ENCODE assay signal across 8 mouse cellular contexts in genomic region chr12:112516697-112517337, GRCm38 (mm10). TPM values are rescaled to one million over a fixed set of nuclear protein-coding genes. Genes with fewer than 3 reads are reported as not detected.
A peak's percentile ranks its signal among the peaks of the same experiment; 100 is the strongest.
DNase-seq lines count a peak whose midpoint lies in the region; ATAC-seq and TF ChIP-seq lines count a peak whose summit lies in the region.

Gene Tmem179, minus strand, starts transcription at chr12:112516747.

- H3K9ac ChIP-seq in intestine, embryonic 14.5 days (ENCODE audit: low read length): no peak within 1 kb of the TSS

- H3K9me3 ChIP-seq in E14TG2a.4 (ENCODE audit: low read length): no peaks in the 10 kb centered on the region
- H3K9me3 ChIP-seq in intestine, embryonic 14.5 days (ENCODE audit: control insufficient read depth, low read length): no peaks in the 10 kb centered on the region

- no peak for ATAC-seq in intestine, embryonic 14.5 days (replicated peaks; ENCODE audit: low FRiP score, low TSS enrichment, low read depth)

- H3ac ChIP-seq in myocyte (ENCODE audit: control insufficient read depth, insufficient read length): no peak within 1 kb of the TSS

- H3K4me3 ChIP-seq in E14TG2a.4 (replicated peaks; ENCODE audit: low read length): 0 out of 2 replicates have a peak within 1 kb of the TSS, but pooled peaks have one; percentile 13
- no peak within 1 kb of the TSS for H3K4me3 ChIP-seq in intestine, embryonic 14.5 days (ENCODE audit: low read depth, low read length)
- H3K4me3 ChIP-seq in myocyte: no peak within 1 kb of the TSS

- peaks cover 39% of the 10 kb centered on the region for H3K4me1 ChIP-seq in E14TG2a.4 (replicated peaks; ENCODE audit: low read depth, low read length)
- H3K4me1 ChIP-seq in intestine, embryonic 14.5 days (replicated peaks; ENCODE audit: control insufficient read depth, insufficient read depth, low read length): 0 out of 2 replicates have a peak, but pooled peaks cover 3% of the 10 kb centered on the region

- H3K4me2 ChIP-seq in intestine, embryonic 14.5 days (ENCODE audit: low read length): 0 out of 2 replicates have a peak within 1 kb of the TSS, but pooled peaks have one; percentile 18
- peak within 1 kb of the TSS; percentile 55 for H3K4me2 ChIP-seq in myocyte (ENCODE audit: low read depth)

- H3K27me3 ChIP-seq in E14TG2a.4 (ENCODE audit: insufficient read depth, low read length) (peaks cover 11% of the 10 kb centered on the region), myocyte (ENCODE audit: control insufficient read depth, insufficient read depth, insufficient read length) (no peaks in the 10 kb centered on the region)
- 0 out of 2 replicates have a peak, but pooled peaks cover 7% of the 10 kb centered on the region for H3K27me3 ChIP-seq in intestine, embryonic 14.5 days (replicated peaks; ENCODE audit: control insufficient read depth, insufficient read depth, low read length)

- peak; percentile 85 for DNase-seq in adrenal gland, adult 8-10 months
- peak; percentile 61 for DNase-seq in forelimb bud, embryonic 11.5 days (ENCODE audit: low read depth, low spot score)
- peak; percentile 61 for DNase-seq in intestine, embryonic 14.5 days (ENCODE audit: low spot score)
- DNase-seq in liver: peak; percentile 63
- DNase-seq in thymus, postnatal 0 days (ENCODE audit: low spot score): no peak
- no peak for DNase-seq in cerebellum, adult 18-20 months

- WGBS in intestine, embryonic 14.5 days: 22% methylated on average over 12 of the region's 14 CpGs

- no peak for TF ChIP-seq CTCF in E14TG2a.4 (conservative IDR thresholded peaks at IDR 0.05; ENCODE audit: low read length)

- no peaks in the 10 kb centered on the region for H3K79me2 ChIP-seq in myocyte (ENCODE audit: control insufficient read depth, insufficient read depth)

- no peak for TF ChIP-seq POLR2A in myocyte (IDR thresholded peaks at IDR 0.05; ENCODE audit: insufficient read length, low read depth)

- 0 out of 2 replicates have a peak within 1 kb of the TSS, but pooled peaks have one; percentile 16 for H3K27ac ChIP-seq in intestine, embryonic 14.5 days (ENCODE audit: low read depth)

- H3K36me3 ChIP-seq in E14TG2a.4 (ENCODE audit: insufficient read depth, low read length): no peaks in the 10 kb centered on the region
- no peaks in the 10 kb centered on the region for H3K36me3 ChIP-seq in intestine, embryonic 14.5 days (ENCODE audit: control insufficient read depth, insufficient read depth, low read length)
- H3K36me3 ChIP-seq in myocyte (ENCODE audit: control insufficient read depth, insufficient read depth): no peaks in the 10 kb centered on the region

TF ChIP-seq in myocyte, 11 proteins besides CTCF, POLR2A, EP300 and RAD21:
- TF ChIP-seq USF1 (IDR thresholded peaks at IDR 0.05; ENCODE audit: low read depth) (peak; percentile 78), CEBPB (IDR thresholded peaks at IDR 0.05; ENCODE audit: insufficient read depth, poor library complexity, severe bottlenecking) (no peak)

RNA-seq across cellular contexts. Expression of gene Tmem179, which starts in this region (rescaled TPM):
- 10 to 100 TPM in 2 of 4 experiments, 1 to 10 TPM in 2; 9.5 to 15.5 (median 10.5) TPM for total RNA-seq in adrenal gland, adult 8-10 months (2022)
- polyA plus RNA-seq in intestine, embryonic 14.5 days (2014; fragmentation: Nextera tagmentation; extraction: Ambion mirVana): 3.1 and 3.3 TPM in 2 replicates
- polyA plus RNA-seq in myocyte (2012; fragmentation: generic; extraction: Trizol): 0.01 TPM
- polyA plus RNA-seq in thymus, postnatal 0 days (2015; fragmentation: Nextera tagmentation; extraction: Ambion mirVana): 0.08 and 0.18 TPM in 2 replicates

Comparison
In these comparisons a context has a peak if more than half of its experiments do, and no peak if none do; other contexts are left out.
1. DNase-seq: peak in adrenal gland, adult 8-10 months (single experiment), forelimb bud, embryonic 11.5 days (single experiment), intestine, embryonic 14.5 days (single experiment) and liver (single experiment); none in thymus, postnatal 0 days (single experiment) and cerebellum, adult 18-20 months (0 of 2).